23 mouse cellular contexts compared by ENCODE assay signal in the genomic region with DNA sequence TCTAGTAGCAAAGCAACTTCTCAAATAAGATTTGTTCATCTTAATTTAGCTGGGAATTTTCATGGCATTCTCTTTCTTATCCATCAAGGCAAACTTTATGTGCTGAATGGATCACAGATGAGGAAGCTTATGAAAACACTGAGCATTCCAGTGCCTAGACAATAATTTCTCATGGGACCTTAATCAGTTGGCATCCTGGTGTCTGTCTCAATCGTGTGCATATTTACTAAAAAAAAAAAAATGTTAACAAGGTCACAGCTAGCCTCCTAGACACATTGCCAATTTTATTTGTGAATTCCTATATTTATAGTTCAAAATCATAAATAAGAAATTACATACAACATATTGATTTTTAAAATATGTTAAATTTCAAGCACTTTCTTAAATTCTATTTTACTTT. TPM values are rescaled to one million over a fixed set of nuclear protein-coding genes. Genes with fewer than 3 reads are reported as not detected.
"Had no signal": no experiment of that assay in that cellular context is flagged by ENCODE, and none has a peak within 500 bp of the region (broad histone marks: within the 10 kb centered on the region; RNA-seq: fewer than 3 reads in every experiment).

A gene (minus strand): TSS at position 101 of the 400 bp plus-strand sequence.

- H3K4me1 ChIP-seq: neural tube, embryonic 13.5 days; neural tube, embryonic 15.5 days; stomach, embryonic 15.5 days had no signal

- H3K9ac ChIP-seq: neural tube, embryonic 13.5 days; neural tube, embryonic 15.5 days; stomach, embryonic 15.5 days had no signal

- H3K27ac ChIP-seq: neural tube, embryonic 13.5 days; neural tube, embryonic 15.5 days; stomach, embryonic 15.5 days; stomach, postnatal 0 days had no signal

- H3K27me3 ChIP-seq: neural tube, embryonic 13.5 days; neural tube, embryonic 15.5 days; stomach, embryonic 15.5 days had no signal

- DNase-seq: retina, postnatal 1 day; right cerebral cortex, adult 18-20 months; right cerebral cortex, postnatal 14 days; right cerebral cortex, postnatal 25 days; right cerebral cortex, postnatal 4 days; spleen, adult 18-20 months; thymus, adult 18-20 months; thymus, adult 2 months; thymus, postnatal 14 days; thymus, postnatal 25 days; thymus, postnatal 36 days; thymus, postnatal 4 days had no signal

- H3K4me3 ChIP-seq: neural tube, embryonic 13.5 days; neural tube, embryonic 15.5 days; stomach, embryonic 15.5 days had no signal

- H3K4me2 ChIP-seq: neural tube, embryonic 13.5 days; neural tube, embryonic 15.5 days; stomach, embryonic 15.5 days had no signal

- H3K9me3 ChIP-seq: neural tube, embryonic 13.5 days; neural tube, embryonic 15.5 days; stomach, embryonic 15.5 days had no signal

- H3K36me3 ChIP-seq: neural tube, embryonic 13.5 days; neural tube, embryonic 15.5 days; stomach, embryonic 15.5 days had no signal

RNA-seq across cellular contexts. Expression of the gene that starts here (rescaled TPM):
- polyA plus RNA-seq: neural tube, embryonic 14.5 days; neural tube, embryonic 15.5 days; small intestine, adult 2 months; spleen, adult 2 months; stomach, embryonic 14.5 days; stomach, embryonic 15.5 days; stomach, embryonic 16.5 days; stomach, postnatal 0 days; thymus, adult 2 months; thymus, postnatal 0 days; urinary bladder, adult 2 months had no signal
